Mouse (Mus musculus): Measurements from ENCODE around the gene Cdkl5.

- TF ChIP-seq POLR2A (IDR thresholded peaks at IDR 0.05; ENCODE audit: low read depth, low read length): no peak
- TF ChIP-seq CTCF (IDR thresholded peaks at IDR 0.05; ENCODE audit: extremely low read depth, insufficient read depth, insufficient read length, insufficient replicate concordance): no peak
Observed at GRCm38 (mm10) chrX:160919022-160919637, 75.4 kb downstream of the Cdkl5 start.
